25 mouse cellular contexts compared by ENCODE assay signal in genomic region chr17:45356431-45356830, GRCm38 (mm10).
"Had no signal": no experiment of that assay in that cellular context is flagged by ENCODE, and none has a peak within 500 bp of the region (broad histone marks: within the 10 kb centered on the region; RNA-seq: fewer than 3 reads in every experiment).

No protein-coding gene starts in this region.

- H3K4me2 ChIP-seq: heart, embryonic 11.5 days; heart, embryonic 13.5 days; heart, embryonic 15.5 days; hindbrain, embryonic 13.5 days; hindbrain, embryonic 15.5 days; limb, embryonic 12.5 days; liver, embryonic 11.5 days; liver, embryonic 13.5 days; liver, embryonic 15.5 days had no signal

- H3K9me3 ChIP-seq: heart, embryonic 13.5 days; heart, embryonic 15.5 days; hindbrain, embryonic 13.5 days; hindbrain, embryonic 15.5 days; limb, embryonic 12.5 days; liver, embryonic 13.5 days; liver, embryonic 15.5 days had no signal

- DNase-seq: gastrocnemius, adult 2 months; gastrocnemius, postnatal 10 days; gastrocnemius, postnatal 25 days; heart, adult 11 months; heart, adult 2 months; heart, postnatal 14 days; heart, postnatal 36 days; kidney, adult 11 months; kidney, adult 2 months; kidney, postnatal 25 days; layer of hippocampus, adult 9-11 months; layer of hippocampus, postnatal 36 days; left cerebral cortex, postnatal 4 days; liver; liver, embryonic 13.5 days had no signal

- H3K9ac ChIP-seq: heart, embryonic 13.5 days; heart, embryonic 15.5 days; hindbrain, embryonic 13.5 days; hindbrain, embryonic 15.5 days; limb, embryonic 12.5 days; liver, embryonic 13.5 days; liver, embryonic 15.5 days had no signal

- ATAC-seq: hindbrain, postnatal 0 days; intestine, embryonic 16.5 days had no signal

- H3K27me3 ChIP-seq: hindbrain, embryonic 13.5 days; hindbrain, embryonic 15.5 days; liver, embryonic 13.5 days; liver, embryonic 15.5 days had no signal

- H3K36me3 ChIP-seq: heart, embryonic 13.5 days; heart, embryonic 15.5 days; hindbrain, embryonic 13.5 days; hindbrain, embryonic 15.5 days; limb, embryonic 12.5 days; liver, embryonic 13.5 days; liver, embryonic 15.5 days had no signal

- H3K27ac ChIP-seq: gastrocnemius, adult 2 months; heart, adult 2 months; heart, embryonic 13.5 days; heart, embryonic 15.5 days; hindbrain, embryonic 13.5 days; hindbrain, embryonic 15.5 days; hindbrain, postnatal 0 days; limb, embryonic 12.5 days; liver, embryonic 13.5 days; liver, embryonic 15.5 days had no signal

- H3K4me1 ChIP-seq: heart, embryonic 13.5 days; heart, embryonic 15.5 days; hindbrain, embryonic 13.5 days; hindbrain, embryonic 15.5 days; liver, embryonic 13.5 days; liver, embryonic 15.5 days had no signal

- H3K4me3 ChIP-seq: gastrocnemius, adult 2 months; heart, adult 2 months; heart, embryonic 13.5 days; heart, embryonic 15.5 days; hindbrain, embryonic 13.5 days; hindbrain, embryonic 15.5 days; limb, embryonic 12.5 days; liver, embryonic 13.5 days; liver, embryonic 15.5 days had no signal
